Mouse (Mus musculus) left cerebral cortex, postnatal 25 days (tissue): ENCODE measurements at regions not wholly inside any gene's neighbourhood (a gene's known extent, or its start where the extent isn't known, plus 50 kb on each side); places are given as distances from the start of the nearest gene placed in this dataset.

Experiments
- microRNA-seq, 2 experiments: library from miRNA; unstranded; fragments of <30 nt; microRNA quantifications; one replicate each; pipeline ENCODE4 v1.2.0; 2022

Small RNAs in the stretch of these regions (microRNA-seq; reads per million reads assigned to microRNA genes)
- 0 reads per million in 2 experiments for gene Mir1187
